Mouse (Mus musculus) midbrain, embryonic 13.5 days (tissue): ENCODE data around the gene Hoxb7. TPM values are rescaled to one million over a fixed set of nuclear protein-coding genes. Genes with fewer than 3 reads are reported as not detected.
A peak's percentile ranks its signal among the peaks of the same experiment; 100 is the strongest.

ENCODE experiments used
- ATAC-seq: fragments of 200-750 bp; cut with Nextera tagmentation; 2 replicates; pipeline ENCODE4 v1.8.0; 2017; ENCODE audit warnings: mild to moderate bottlenecking, moderate TSS enrichment, moderate library complexity
- H3K27ac ChIP-seq: fragments of 300-500 bp; sonication (generic); 2 replicates; pipeline ENCODE4 v1.5.1; 2015; ENCODE audit warnings: inconsistent platforms, mild to moderate bottlenecking, moderate library complexity
- H3K27me3 ChIP-seq: fragments of 300-500 bp; sonication (generic); 2 replicates; pipeline ENCODE4 v1.6.1; 2015; ENCODE audit warnings: mild to moderate bottlenecking, inconsistent platforms
- H3K36me3 ChIP-seq: fragments of 300-500 bp; sonication (generic); 2 replicates; pipeline ENCODE4 v1.6.1; 2015; ENCODE audit warnings: mild to moderate bottlenecking, inconsistent platforms
- H3K4me1 ChIP-seq: fragments of 300-500 bp; sonication (generic); replicated peaks from 2 replicates; pipeline ENCODE4 v1.6.1; 2015; ENCODE audit warnings: inconsistent platforms
- H3K4me2 ChIP-seq: fragments of 300-500 bp; sonication (generic); replicated peaks from 2 replicates; pipeline ENCODE4 v1.6.1; 2015; ENCODE audit warnings: moderate library complexity, mild to moderate bottlenecking, inconsistent platforms
- H3K4me3 ChIP-seq: fragments of 300-500 bp; sonication (generic); replicated peaks from 2 replicates; pipeline ENCODE4 v1.5.1; 2015; ENCODE audit warnings: mild to moderate bottlenecking, inconsistent platforms
- H3K9ac ChIP-seq: fragments of 300-500 bp; sonication (generic); replicated peaks from 2 replicates; pipeline ENCODE4 v1.6.1; 2015; ENCODE audit warnings: mild to moderate bottlenecking, inconsistent platforms
- H3K9me3 ChIP-seq: fragments of 300-500 bp; sonication (generic); 2 replicates; pipeline ENCODE4 v1.6.1; 2016; ENCODE audit warnings: mild to moderate bottlenecking, inconsistent platforms
- WGBS: fragments of 180-500 bp; shearing (Covaris S2); methylation state at CpG from one replicate; pipeline ENCODE4 v1.1.7; 2015; 5-methylcytosine and 5-hydroxymethylcytosine counted together
- polyA plus RNA-seq: library from polyadenylated mRNA; unstranded; fragments of >200 nt; fragmentation: Nextera tagmentation; extraction: Ambion mirVana; gene quantifications from 2 replicates; pipeline ENCODE4 v1.2.1, GENCODE M21; 2015

Hoxb7 gene
- polyA plus RNA-seq, 1 experiment from 2014 or later: not detected

- WGBS: 1% methylated on average over 27 of the region's 27 CpGs
- no peak for ATAC-seq
- H3K36me3 ChIP-seq: no peaks in the 10 kb centered on the region
- H3K27me3 ChIP-seq: peaks cover 98% of the 10 kb centered on the region
- peaks cover 13% of the 10 kb centered on the region; the same call in 1 of the 2 replicates for H3K4me1 ChIP-seq
- no peaks in the 10 kb centered on the region for H3K9me3 ChIP-seq
- no peak within 1 kb of the TSS for H3K4me3 ChIP-seq
- no peak within 1 kb of the TSS for H3K4me2 ChIP-seq
- H3K9ac ChIP-seq: no peak within 1 kb of the TSS
- H3K27ac ChIP-seq: no peak within 1 kb of the TSS
These were observed 4.4 kb upstream of the Hoxb7 start, which contains the start of gene Hoxb8 for GRCm38 (mm10) chr11:96281855-96282570. TSS of gene Hoxb8 (plus strand) at chr11:96281905.

GRCm38 (mm10) chr11:96282795-96283430 lies 3.5 kb upstream of the Hoxb7 start:
- Histone ChIP-seq H3K9ac (no peak overlapping the region), H3K4me1 (peaks cover 13% of the 10 kb centered on the region; the same call in 1 of the 2 replicates), H3K27me3 (peaks cover 98% of the 10 kb centered on the region), H3K36me3 (no peaks in the 10 kb centered on the region), H3K4me2 (no peak overlapping the region), H3K27ac (no peak overlapping the region), H3K9me3 (no peaks in the 10 kb centered on the region), H3K4me3 (no peak overlapping the region)
- ATAC-seq: no peak
- 1% methylated on average over 49 of the region's 49 CpGs for WGBS

- no peak for ATAC-seq
- no peak overlapping the region for H3K27ac ChIP-seq
- H3K36me3 ChIP-seq: no peaks in the 10 kb centered on the region
- under 1% methylated on average over 48 of the region's 49 CpGs for WGBS
- peak overlapping the region; percentile 43 for H3K4me2 ChIP-seq
- peaks cover 13% of the 10 kb centered on the region; the same call in 1 of the 2 replicates for H3K4me1 ChIP-seq
- H3K9me3 ChIP-seq: no peaks in the 10 kb centered on the region
- H3K27me3 ChIP-seq: peaks cover 99% of the 10 kb centered on the region
- no peak overlapping the region for H3K9ac ChIP-seq
- H3K4me3 ChIP-seq: peak overlapping the region; percentile 14
These were observed 2.2 kb upstream of the Hoxb7 start for GRCm38 (mm10) chr11:96284041-96284749.

- no peak overlapping the region for H3K9ac ChIP-seq
- peak overlapping the region; percentile 43 for H3K4me2 ChIP-seq
- no peaks in the 10 kb centered on the region for H3K36me3 ChIP-seq
- peaks cover 13% of the 10 kb centered on the region; the same call in 1 of the 2 replicates for H3K4me1 ChIP-seq
- H3K9me3 ChIP-seq: no peaks in the 10 kb centered on the region
- ATAC-seq: no peak
- H3K27ac ChIP-seq: no peak overlapping the region
- peak overlapping the region; percentile 14; the same call in 1 of the 2 replicates for H3K4me3 ChIP-seq
- H3K27me3 ChIP-seq: peaks cover 99% of the 10 kb centered on the region
- under 1% methylated on average over 37 of the region's 37 CpGs for WGBS
These were observed 1.4 kb upstream of the Hoxb7 start for GRCm38 (mm10) chr11:96284774-96285734.

- Histone ChIP-seq H3K4me1 (peaks cover 13% of the 10 kb centered on the region; the same call in 1 of the 2 replicates), H3K4me3 (no peak overlapping the region; the same call in 1 of the 2 replicates), H3K9me3 (no peaks in the 10 kb centered on the region), H3K36me3 (no peaks in the 10 kb centered on the region), H3K27ac (no peak overlapping the region), H3K9ac (no peak overlapping the region), H3K27me3 (peaks cover 98% of the 10 kb centered on the region), H3K4me2 (peak overlapping the region; percentile 19; the same call in 1 of the 2 replicates)
- 1% methylated on average over 55 of the region's 55 CpGs for WGBS
- no peak for ATAC-seq
These were observed 439 bp downstream of the Hoxb7 start for GRCm38 (mm10) chr11:96286739-96287385.

- peaks cover 13% of the 10 kb centered on the region; the same call in 1 of the 2 replicates for H3K4me1 ChIP-seq
- no peak overlapping the region for H3K9ac ChIP-seq
- WGBS: 2% methylated on average over 9 of the region's 9 CpGs
- no peak overlapping the region for H3K4me3 ChIP-seq
- peaks cover 98% of the 10 kb centered on the region for H3K27me3 ChIP-seq
- ATAC-seq: no peak
- no peak overlapping the region for H3K4me2 ChIP-seq
- H3K9me3 ChIP-seq: no peaks in the 10 kb centered on the region
- no peak overlapping the region for H3K27ac ChIP-seq
- H3K36me3 ChIP-seq: no peaks in the 10 kb centered on the region
These were observed 988 bp downstream of the Hoxb7 start for GRCm38 (mm10) chr11:96287411-96287810.

- WGBS: 10% methylated on average over 1 of the region's 1 CpGs
- Histone ChIP-seq H3K4me1 (peaks cover 13% of the 10 kb centered on the region; the same call in 1 of the 2 replicates), H3K27me3 (peaks cover 98% of the 10 kb centered on the region), H3K36me3 (no peaks in the 10 kb centered on the region), H3K27ac (no peak overlapping the region), H3K4me3 (no peak overlapping the region), H3K4me2 (no peak overlapping the region), H3K9me3 (no peaks in the 10 kb centered on the region), H3K9ac (no peak overlapping the region)
- no peak for ATAC-seq
These were observed 2.2 kb downstream of the Hoxb7 start for GRCm38 (mm10) chr11:96288455-96289221.

- ATAC-seq: no peak
- H3K4me3 ChIP-seq: no peak overlapping the region
These were observed 2.9 kb downstream of the Hoxb7 start for GRCm38 (mm10) chr11:96289293-96289692.

GRCm38 (mm10) chr11:96289837-96290236 lies 3.4 kb downstream of the Hoxb7 start:
- Histone ChIP-seq H3K27me3 (peaks cover 98% of the 10 kb centered on the region), H3K4me2 (no peak overlapping the region), H3K4me3 (no peak overlapping the region), H3K9me3 (no peaks in the 10 kb centered on the region), H3K36me3 (no peaks in the 10 kb centered on the region), H3K9ac (no peak overlapping the region), H3K27ac (no peak overlapping the region), H3K4me1 (peaks cover 4% of the 10 kb centered on the region; the same call in 1 of the 2 replicates)
- ATAC-seq: no peak
- WGBS: 5% methylated on average over 6 of the region's 6 CpGs

More at GRCm38 (mm10) chr11:96289293-96289692, 2.9 kb downstream of the Hoxb7 start:
- Histone ChIP-seq H3K27ac (no peak overlapping the region), H3K9me3 (no peaks in the 10 kb centered on the region), H3K4me2 (no peak overlapping the region), H3K4me1 (peaks cover 9% of the 10 kb centered on the region; the same call in 1 of the 2 replicates), H3K36me3 (no peaks in the 10 kb centered on the region), H3K9ac (no peak overlapping the region), H3K27me3 (peaks cover 98% of the 10 kb centered on the region)
- WGBS: 1% methylated on average over 21 of the region's 21 CpGs

GRCm38 (mm10) chr11:96290705-96291355 lies 4.4 kb downstream of the Hoxb7 start:
- Histone ChIP-seq H3K27ac (no peak overlapping the region), H3K9me3 (no peaks in the 10 kb centered on the region), H3K9ac (no peak overlapping the region), H3K4me3 (no peak overlapping the region), H3K36me3 (no peaks in the 10 kb centered on the region), H3K4me1 (0 out of 2 replicates have a peak, but pooled peaks cover 4% of the 10 kb centered on the region), H3K4me2 (no peak overlapping the region), H3K27me3 (peaks cover 98% of the 10 kb centered on the region)
- no peak for ATAC-seq
- 2% methylated on average over 17 of the region's 17 CpGs for WGBS
